Mouse (Mus musculus) embryo, embryonic 11 days (tissue): ENCODE data around the gene Ntn4.

Experiments
- DNase-seq: peaks from one replicate; pipeline ENCODE4 v3.0.0-alpha.2; 2015

The Ntn4 gene

GRCm38 (mm10) chr10:93736114-93736645, 95.7 kb downstream of the Ntn4 start:
- peak; percentile 48 for DNase-seq

- no peak for DNase-seq
Observed at GRCm38 (mm10) chr10:93737080-93737479, 96.6 kb downstream of the Ntn4 start.

GRCm38 (mm10) chr10:93741446-93742096, 101.1 kb downstream of the Ntn4 start:
- peak; percentile 38 for DNase-seq

- no peak for DNase-seq
Observed at GRCm38 (mm10) chr10:93742097-93742446, 101.6 kb downstream of the Ntn4 start.

GRCm38 (mm10) chr10:93742598-93742997, 102.1 kb downstream of the Ntn4 start:
- DNase-seq = no peak

- DNase-seq = no peak
Observed at GRCm38 (mm10) chr10:93749267-93750192, 109.0 kb downstream of the Ntn4 start.

GRCm38 (mm10) chr10:93751302-93751701, 110.8 kb downstream of the Ntn4 start:
- peak; percentile 69 for DNase-seq

GRCm38 (mm10) chr10:93753711-93754391, 113.4 kb downstream of the Ntn4 start:
- no peak for DNase-seq

- no peak for DNase-seq
Observed at GRCm38 (mm10) chr10:93756211-93756610, 115.7 kb downstream of the Ntn4 start.

GRCm38 (mm10) chr10:93759644-93760043, 119.2 kb downstream of the Ntn4 start:
- no peak for DNase-seq

GRCm38 (mm10) chr10:93760429-93760828, 119.9 kb downstream of the Ntn4 start:
- no peak for DNase-seq

- peak; percentile 42 for DNase-seq
Observed at GRCm38 (mm10) chr10:93763074-93763473, 122.6 kb downstream of the Ntn4 start.

- DNase-seq = no peak
Observed at GRCm38 (mm10) chr10:93766221-93766620, 125.7 kb downstream of the Ntn4 start.

GRCm38 (mm10) chr10:93767245-93767644, 126.8 kb downstream of the Ntn4 start:
- no peak for DNase-seq

GRCm38 (mm10) chr10:93768222-93768621, 127.7 kb downstream of the Ntn4 start:
- DNase-seq = no peak

GRCm38 (mm10) chr10:93771931-93772465, 131.5 kb downstream of the Ntn4 start:
- peak; percentile 34 for DNase-seq

- DNase-seq = no peak
Observed at GRCm38 (mm10) chr10:93772492-93772891, 132.0 kb downstream of the Ntn4 start.

GRCm38 (mm10) chr10:93776731-93777151, 136.3 kb downstream of the Ntn4 start:
- DNase-seq = peak; percentile 60

- DNase-seq = peak; percentile 69
Observed at GRCm38 (mm10) chr10:93777372-93777771, 136.9 kb downstream of the Ntn4 start.

GRCm38 (mm10) chr10:93783216-93784013, 142.9 kb downstream of the Ntn4 start:
- no peak for DNase-seq
